Mouse (Mus musculus) left cerebral cortex, postnatal 25 days (tissue): ENCODE data around the gene Pla2g2c. TPM values are rescaled to one million over a fixed set of nuclear protein-coding genes. Genes with fewer than 3 reads are reported as not detected.
A peak's percentile ranks its signal among the peaks of the same experiment; 100 is the strongest.

Experiments
- DNase-seq, 2 experiments: peaks; one replicate each; pipeline ENCODE4 v3.0.0; 2022; ENCODE audit warnings: low spot score in 2 of 2, mixed read lengths in 1 of 2
- intact Hi-C: fragments of 180-260 bp; cut with DNase I; formaldehyde crosslinking; loops from one replicate; pipeline ENCODE4 v1.15.1; 2025
- total RNA-seq, 2 experiments: library from RNA; stranded (reverse); gene quantifications; 2 replicates each; pipeline ENCODE4 v1.2.3; 2021

Gene Pla2g2c
- total RNA-seq, 2 experiments from 2014 or later = 0.25 TPM; not detected in 1

GRCm38 (mm10) chr4:138739136-138739851 lies 14.7 kb downstream of the Pla2g2c start:
- intact Hi-C loops = no loop called here
- DNase-seq = peak in 1 of 2 experiments; percentile 75

GRCm38 (mm10) chr4:138745884-138746283 lies 21.3 kb downstream of the Pla2g2c start:
- no peak for DNase-seq
- intact Hi-C loops = no loop called here

- intact Hi-C loops = no loop called here
- DNase-seq = peak; percentile 28 to 62
These were observed 22.3 kb downstream of the Pla2g2c start for GRCm38 (mm10) chr4:138746866-138747265.

GRCm38 (mm10) chr4:138747851-138748250 lies 23.3 kb downstream of the Pla2g2c start:
- intact Hi-C loops = loop anchor here (1.0 to 2.0 kb wide), 2 partner anchors 103 to 301 kb away; no protein-coding TSS in a partner anchor
- peak; percentile 47 to 74 for DNase-seq

- DNase-seq = peak; percentile 68 to 78
- intact Hi-C loops = loop anchor here (1.0 to 2.0 kb wide), 3 partner anchors 45 to 302 kb away; no protein-coding TSS in a partner anchor
These were observed 23.9 kb downstream of the Pla2g2c start for GRCm38 (mm10) chr4:138748369-138749072.

- DNase-seq = no peak
- intact Hi-C loops = no loop called here
These were observed 28.0 kb downstream of the Pla2g2c start for GRCm38 (mm10) chr4:138752603-138753002.

- intact Hi-C loops = no loop called here
- DNase-seq = no peak
These were observed 29.0 kb downstream of the Pla2g2c start for GRCm38 (mm10) chr4:138753608-138754007.

GRCm38 (mm10) chr4:138754432-138754831 lies 29.8 kb downstream of the Pla2g2c start:
- DNase-seq = no peak
- intact Hi-C loops = no loop called here

- DNase-seq = no peak
- intact Hi-C loops = no loop called here
These were observed 30.8 kb downstream of the Pla2g2c start for GRCm38 (mm10) chr4:138755439-138755838.

- intact Hi-C loops = no loop called here
- no peak for DNase-seq
These were observed 31.4 kb downstream of the Pla2g2c start for GRCm38 (mm10) chr4:138755983-138756382.

GRCm38 (mm10) chr4:138757416-138757815 lies 32.8 kb downstream of the Pla2g2c start, which contains the start of gene Pla2g2f:
Pla2g2f (minus strand) TSS chr4:138757626.
- no peak for DNase-seq
- intact Hi-C loops = no loop called here

GRCm38 (mm10) chr4:138762266-138762665 lies 37.7 kb downstream of the Pla2g2c start:
- intact Hi-C loops = no loop called here
- no peak for DNase-seq

GRCm38 (mm10) chr4:138771970-138772369 lies 47.4 kb downstream of the Pla2g2c start:
- DNase-seq = no peak
- intact Hi-C loops = no loop called here

GRCm38 (mm10) chr4:138772386-138772785 lies 47.8 kb downstream of the Pla2g2c start:
- DNase-seq = no peak
- intact Hi-C loops = no loop called here

- intact Hi-C loops = no loop called here
- DNase-seq = no peak
These were observed 50.8 kb downstream of the Pla2g2c start, which contains the start of gene Pla2g2d for GRCm38 (mm10) chr4:138775435-138775834. Pla2g2d (plus strand) TSS chr4:138775735.

GRCm38 (mm10) chr4:138777417-138778407 lies 53.1 kb downstream of the Pla2g2c start:
- intact Hi-C loops = no loop called here
- DNase-seq = no peak

- DNase-seq = no peak
- intact Hi-C loops = no loop called here
These were observed 55.7 kb downstream of the Pla2g2c start for GRCm38 (mm10) chr4:138780300-138780699.

GRCm38 (mm10) chr4:138782098-138782497 lies 57.5 kb downstream of the Pla2g2c start:
- intact Hi-C loops = no loop called here
- DNase-seq = peak; percentile 62 to 86

- intact Hi-C loops = no loop called here
- DNase-seq = no peak
These were observed 61.1 kb downstream of the Pla2g2c start for GRCm38 (mm10) chr4:138785721-138786120.

GRCm38 (mm10) chr4:138786141-138786540 lies 61.5 kb downstream of the Pla2g2c start:
- DNase-seq = peak in 1 of 2 experiments; percentile 72
- intact Hi-C loops = no loop called here
